Mouse (Mus musculus) thymus, postnatal 36 days (tissue): ENCODE data around the gene Hhipl1.

Source experiments
- DNase-seq, 2 experiments: peaks; one replicate each; pipeline ENCODE4 v3.0.0; 2022; ENCODE audit warnings: mixed read lengths in 2 of 2

Hhipl1 gene

DNA sequence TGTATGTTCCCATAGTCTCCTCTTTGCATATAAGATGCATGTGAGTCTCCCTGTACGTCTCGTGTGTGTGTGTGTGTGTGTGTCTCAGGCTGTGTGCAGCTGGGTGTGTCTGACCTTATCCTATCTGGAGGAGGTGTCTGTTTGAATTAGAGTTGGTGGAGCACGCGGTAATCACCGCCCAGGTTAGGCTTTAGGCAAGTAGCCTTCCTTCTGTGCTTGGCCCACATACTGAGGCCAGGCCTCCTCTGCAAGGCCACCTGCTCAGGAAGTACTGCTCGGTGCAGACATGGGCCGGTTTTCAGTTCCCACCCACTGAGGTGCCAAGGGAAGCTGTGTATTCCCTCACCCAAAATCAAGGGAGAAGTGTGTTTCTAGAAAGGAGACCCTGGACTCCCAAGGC is 59.8 kb downstream of the Hhipl1 start:
- DNase-seq = no peak

DNA sequence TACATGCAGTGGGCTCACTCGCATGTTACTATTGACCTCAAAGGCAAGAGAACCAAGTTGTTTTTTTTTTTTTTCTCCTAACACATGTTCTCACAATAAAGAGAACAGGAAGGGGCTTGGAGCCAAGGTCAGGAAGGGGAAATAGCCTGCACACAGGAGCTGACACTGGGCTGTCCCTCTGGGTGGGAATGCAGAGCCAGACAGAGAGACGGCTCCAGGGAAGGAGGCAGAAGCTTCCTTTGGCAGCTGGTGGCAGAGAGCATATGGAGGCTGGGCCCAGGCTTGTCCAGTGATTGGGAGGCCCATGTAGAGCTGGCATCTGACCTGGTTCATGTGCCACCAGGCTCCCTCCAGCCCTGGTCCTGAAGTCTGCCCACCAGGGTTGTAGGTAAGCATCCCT is 61.8 kb downstream of the Hhipl1 start:
- no peak for DNase-seq

DNA sequence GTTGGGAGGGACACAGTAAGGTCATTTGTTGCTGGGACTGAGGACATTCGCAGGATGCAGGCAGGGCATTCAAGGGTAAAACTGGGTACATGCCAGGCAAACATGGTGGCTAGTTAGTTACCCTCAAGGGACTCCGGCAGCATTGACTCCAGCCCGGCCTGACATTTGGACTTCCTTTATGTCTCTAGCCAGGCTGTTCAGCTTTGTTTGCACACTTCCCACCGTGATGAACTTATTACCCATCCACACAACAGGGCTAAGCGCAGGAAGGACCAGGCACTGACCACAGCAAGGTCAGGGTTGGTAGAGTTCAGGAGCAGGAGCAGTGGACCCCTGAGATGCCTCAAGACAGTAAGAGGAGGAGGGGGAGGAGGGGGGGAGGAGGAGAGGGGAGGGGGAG is 62.9 kb downstream of the Hhipl1 start:
- no peak for DNase-seq

DNA sequence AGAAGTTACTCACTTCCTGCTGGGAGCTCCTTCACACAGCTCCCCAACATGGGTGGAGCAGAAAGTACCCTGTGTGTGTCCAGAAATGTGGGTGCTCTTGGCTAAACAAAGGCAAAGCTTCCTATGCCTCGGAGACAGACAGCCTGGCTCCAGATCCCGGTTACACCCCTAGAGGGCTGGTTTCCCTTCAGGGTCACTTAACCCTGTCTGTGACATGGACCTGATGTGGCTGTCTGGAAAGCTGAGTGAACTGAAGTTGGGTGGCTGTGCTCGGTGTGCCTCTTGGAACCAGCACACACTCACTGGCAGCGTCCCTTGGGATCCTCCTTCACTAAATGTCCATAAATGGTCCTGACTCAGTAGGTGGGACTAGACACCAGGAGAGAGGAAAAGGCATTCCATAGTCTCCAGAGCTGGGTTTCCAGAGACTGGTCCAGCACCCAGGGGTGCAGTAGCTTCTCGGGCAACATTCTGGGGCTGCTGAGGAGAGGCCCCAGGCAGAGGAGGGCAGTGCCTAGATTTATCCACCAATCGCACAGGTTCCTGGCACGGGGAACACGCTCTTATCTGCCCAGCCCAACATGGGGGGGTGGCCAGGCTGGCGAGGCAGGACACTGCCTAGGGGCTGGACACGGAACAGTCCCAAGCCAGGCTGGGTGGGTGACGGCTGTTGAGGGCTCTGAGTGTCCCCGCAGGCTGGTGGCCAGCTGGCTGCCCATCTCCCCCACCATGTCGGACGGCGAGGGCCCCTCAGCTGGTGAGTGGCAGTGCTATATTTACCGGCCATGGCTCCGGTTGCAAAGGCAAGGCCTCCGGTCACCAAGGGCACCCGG is 64.7 kb downstream of the Hhipl1 start, which contains the start of gene Eml1:
Gene Eml1 (plus strand): TSS at position 362 of the 833 bp plus-strand sequence.
- no peak for DNase-seq

DNA sequence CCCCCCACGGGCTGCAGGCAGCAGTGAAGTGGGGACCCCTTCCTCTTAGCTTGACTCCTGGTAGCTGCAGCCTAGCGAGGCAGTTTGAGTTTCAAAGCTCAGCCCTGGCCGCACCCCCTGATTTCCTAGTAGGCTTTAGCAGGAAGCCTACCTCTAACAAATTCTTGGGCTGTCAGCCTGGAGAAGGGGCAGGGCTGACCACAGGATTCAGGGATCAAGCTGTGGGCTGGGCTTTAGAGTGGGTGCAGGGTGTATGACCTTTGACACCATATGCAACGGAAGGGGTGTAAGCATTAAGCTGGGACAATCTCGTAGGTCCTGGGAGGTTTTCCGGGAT is 65.3 kb downstream of the Hhipl1 start:
- no peak for DNase-seq

DNA sequence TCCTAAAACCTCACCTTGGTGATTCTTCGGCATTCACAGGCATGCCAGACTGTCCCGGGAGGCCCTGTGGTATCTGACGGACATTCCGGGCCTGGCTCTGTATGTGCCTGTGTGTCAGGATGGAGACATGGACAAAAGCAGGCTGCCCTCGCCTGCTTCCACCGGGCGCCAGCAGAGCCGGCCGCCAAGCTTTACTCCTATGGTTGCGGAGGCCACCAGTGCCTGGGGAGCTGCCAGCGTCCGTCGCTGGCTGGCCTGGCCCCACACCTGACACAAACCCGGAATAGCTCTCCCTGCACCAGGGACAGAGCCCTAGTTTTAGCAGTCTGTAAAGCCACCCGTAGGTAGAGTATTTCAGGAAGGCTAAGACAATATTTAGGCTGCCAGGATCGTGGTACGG is 66.2 kb downstream of the Hhipl1 start:
- DNase-seq = no peak

DNA sequence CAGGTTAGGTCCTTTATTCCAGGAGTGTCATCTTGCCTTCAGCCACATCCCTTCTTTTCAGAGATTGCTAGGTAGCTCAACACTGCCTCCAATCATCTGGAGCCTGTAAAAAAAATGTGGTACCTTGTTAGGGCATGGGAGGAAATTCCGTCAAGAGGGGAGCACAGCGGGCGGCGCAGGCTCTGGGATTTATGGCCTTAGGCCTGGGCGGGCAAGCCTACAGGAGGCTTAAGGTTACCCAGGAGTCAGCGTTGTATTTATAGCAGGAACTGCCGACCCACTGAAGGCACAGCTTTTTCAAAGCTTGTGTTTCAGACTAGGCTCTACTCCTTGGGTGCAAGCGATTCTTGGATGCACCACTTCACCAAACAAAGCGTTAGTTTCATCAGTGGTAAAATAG is 67.5 kb downstream of the Hhipl1 start:
- DNase-seq = no peak

DNA sequence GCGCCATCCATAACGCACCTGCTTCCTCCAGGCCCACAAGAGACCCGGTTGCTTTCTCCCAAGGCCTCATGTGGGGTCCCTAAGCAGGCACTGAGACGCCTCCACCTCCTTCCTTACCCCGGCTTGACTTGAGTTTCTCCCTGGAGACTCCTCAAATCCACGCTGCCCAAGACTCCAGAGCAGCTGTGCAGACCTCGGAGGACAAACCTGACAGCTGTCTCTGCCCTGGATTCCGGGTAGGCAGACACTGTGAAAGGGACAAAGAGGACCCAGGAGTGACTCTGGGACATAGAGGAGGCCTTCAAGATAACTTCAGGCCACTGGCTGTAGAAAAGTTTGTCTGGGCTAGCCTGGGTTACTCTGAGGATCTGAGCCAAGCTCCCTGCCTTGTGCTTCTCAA is 68.6 kb downstream of the Hhipl1 start:
- DNase-seq = no peak

DNA sequence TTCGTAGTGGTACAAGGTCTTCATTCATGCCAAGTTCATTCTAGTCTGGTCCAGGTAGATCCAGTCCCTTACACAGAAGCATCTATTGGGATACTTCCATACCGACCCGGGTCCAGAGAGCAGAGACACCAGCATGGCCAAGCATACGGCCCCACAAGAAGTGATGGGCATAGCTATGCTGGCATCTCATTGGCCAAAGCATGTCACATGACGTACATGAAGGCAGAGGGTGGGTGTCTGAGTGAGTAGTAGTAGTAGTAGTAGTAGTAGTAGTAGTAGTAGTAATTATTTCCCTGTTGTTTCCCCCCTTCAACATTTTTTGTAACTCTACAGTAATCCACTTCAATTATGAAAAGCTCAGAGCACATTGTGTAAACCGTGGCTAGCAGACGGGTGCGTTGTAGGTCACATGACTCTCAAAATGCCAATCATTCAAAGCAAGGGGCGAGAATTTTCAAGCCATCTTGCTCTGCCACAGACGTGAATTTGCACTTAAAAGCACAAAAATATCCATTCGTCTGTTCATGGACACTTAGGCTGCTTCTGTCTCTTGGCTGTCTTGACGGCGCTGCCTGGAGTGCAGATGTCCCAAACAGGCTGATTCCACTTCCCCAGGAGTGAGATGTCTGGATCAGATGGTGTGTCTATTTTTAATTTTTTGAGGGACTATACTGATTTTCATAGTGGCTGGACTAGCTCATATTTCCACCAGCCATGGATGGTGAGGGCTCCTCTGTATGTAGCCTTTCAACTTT is 72.5 kb downstream of the Hhipl1 start:
- DNase-seq = no peak
